Mouse (Mus musculus): ENCODE measurements around the gene Mfrp. TPM values are rescaled to one million over a fixed set of nuclear protein-coding genes. Genes with fewer than 3 reads are reported as not detected.
A peak's percentile ranks its signal among the peaks of the same experiment; 100 is the strongest.

Gene Mfrp
- polyA plus RNA-seq, 1 experiment from 2014 or later, result 0.23 TPM

- Histone ChIP-seq H3K27me3 (peaks cover 8% of the 10 kb centered on the region; the same call in 1 of the 2 replicates), H3K4me3 (no peak overlapping the region), H3K27ac (replicated peaks) (no peak overlapping the region), H3K9ac (replicated peaks) (no peak overlapping the region), H3K9me3 (no peaks in the 10 kb centered on the region), H3K4me1 (peaks cover 39% of the 10 kb centered on the region), H3K4me2 (replicated peaks) (no peak overlapping the region), H3K36me3 (no peaks in the 10 kb centered on the region)
- no peak for ATAC-seq (replicated peaks)
- WGBS, result 67% methylated on average over 5 of the region's 5 CpGs
Observed at GRCm38 (mm10) chr9:44080953-44081352, 20.6 kb upstream of the Mfrp start.

- H3K27me3 ChIP-seq, result peaks cover 14% of the 10 kb centered on the region; the same call in 1 of the 2 replicates
Observed at GRCm38 (mm10) chr9:44081581-44081980, 19.9 kb upstream of the Mfrp start.

GRCm38 (mm10) chr9:44082266-44082665, 19.3 kb upstream of the Mfrp start:
- H3K27ac ChIP-seq (replicated peaks), result no peak overlapping the region
- ATAC-seq (replicated peaks), result no peak
- no peak overlapping the region for H3K9ac ChIP-seq (replicated peaks)
- 75% methylated on average over 5 of the region's 5 CpGs for WGBS
- H3K4me2 ChIP-seq (replicated peaks), result no peak overlapping the region
- H3K4me3 ChIP-seq, result no peak overlapping the region
- H3K27me3 ChIP-seq, result peaks cover 15% of the 10 kb centered on the region; the same call in 1 of the 2 replicates
- H3K4me1 ChIP-seq, result peaks cover 39% of the 10 kb centered on the region
- no peaks in the 10 kb centered on the region for H3K36me3 ChIP-seq
- H3K9me3 ChIP-seq, result no peaks in the 10 kb centered on the region

More at GRCm38 (mm10) chr9:44081581-44081980, 19.9 kb upstream of the Mfrp start:
- H3K36me3 ChIP-seq, result no peaks in the 10 kb centered on the region
- ATAC-seq (replicated peaks), result no peak
- no peak overlapping the region for H3K27ac ChIP-seq (replicated peaks)
- no peak overlapping the region for H3K4me2 ChIP-seq (replicated peaks)
- WGBS, result 45% methylated on average over 5 of the region's 5 CpGs
- H3K9me3 ChIP-seq, result no peaks in the 10 kb centered on the region
- no peak overlapping the region for H3K9ac ChIP-seq (replicated peaks)
- H3K4me1 ChIP-seq, result peaks cover 39% of the 10 kb centered on the region
- H3K4me3 ChIP-seq, result no peak overlapping the region

- 10% methylated on average over 23 of the region's 23 CpGs for WGBS
- 0 out of 2 replicates have a peak overlapping the region, but pooled peaks have one; percentile 41 for H3K27ac ChIP-seq (replicated peaks)
- H3K4me2 ChIP-seq (replicated peaks), result peak overlapping the region; percentile 98
- H3K9ac ChIP-seq (replicated peaks), result no peak overlapping the region
- H3K27me3 ChIP-seq, result peaks cover 15% of the 10 kb centered on the region; the same call in 1 of the 2 replicates
- no peaks in the 10 kb centered on the region for H3K36me3 ChIP-seq
- H3K9me3 ChIP-seq, result no peaks in the 10 kb centered on the region
- no peak for ATAC-seq (replicated peaks)
- H3K4me3 ChIP-seq, result peak overlapping the region; percentile 50
- H3K4me1 ChIP-seq, result peaks cover 43% of the 10 kb centered on the region
Observed at GRCm38 (mm10) chr9:44083392-44084121, 18.0 kb upstream of the Mfrp start.

- H3K9me3 ChIP-seq, result no peaks in the 10 kb centered on the region
- peak overlapping the region; percentile 52 for H3K9ac ChIP-seq (replicated peaks)
- no peak overlapping the region for H3K27ac ChIP-seq (replicated peaks)
- peaks cover 37% of the 10 kb centered on the region for H3K4me1 ChIP-seq
- ATAC-seq (replicated peaks), result peak; percentile 6; the same call in 1 of the 2 replicates
- WGBS, result 3% methylated on average over 14 of the region's 14 CpGs
- H3K4me2 ChIP-seq (replicated peaks), result peak overlapping the region; percentile 98
- H3K36me3 ChIP-seq, result no peaks in the 10 kb centered on the region
- peaks cover 15% of the 10 kb centered on the region; the same call in 1 of the 2 replicates for H3K27me3 ChIP-seq
- H3K4me3 ChIP-seq, result peak overlapping the region; percentile 50
Observed at GRCm38 (mm10) chr9:44084236-44084635, 17.3 kb upstream of the Mfrp start.

- no peaks in the 10 kb centered on the region for H3K36me3 ChIP-seq
- WGBS, result under 1% methylated on average over 62 of the region's 62 CpGs
- peak overlapping the region; percentile 98 for H3K4me2 ChIP-seq (replicated peaks)
- peaks cover 37% of the 10 kb centered on the region for H3K4me1 ChIP-seq
- no peak overlapping the region for H3K27ac ChIP-seq (replicated peaks)
- H3K9me3 ChIP-seq, result no peaks in the 10 kb centered on the region
- H3K4me3 ChIP-seq, result peak overlapping the region; percentile 50
- peaks cover 15% of the 10 kb centered on the region; the same call in 1 of the 2 replicates for H3K27me3 ChIP-seq
- H3K9ac ChIP-seq (replicated peaks), result peak overlapping the region; percentile 52
- peak; percentile 36; the same call in 1 of the 2 replicates for ATAC-seq (replicated peaks)
Observed at GRCm38 (mm10) chr9:44084659-44085229, 16.8 kb upstream of the Mfrp start.

GRCm38 (mm10) chr9:44085276-44085675, 16.3 kb upstream of the Mfrp start:
- H3K4me1 ChIP-seq, result peaks cover 37% of the 10 kb centered on the region
- no peak overlapping the region for H3K27ac ChIP-seq (replicated peaks)
- H3K9ac ChIP-seq (replicated peaks), result peak overlapping the region; percentile 52
- H3K9me3 ChIP-seq, result no peaks in the 10 kb centered on the region
- H3K27me3 ChIP-seq, result peaks cover 15% of the 10 kb centered on the region; the same call in 1 of the 2 replicates
- H3K4me2 ChIP-seq (replicated peaks), result peak overlapping the region; percentile 98
- 6% methylated on average over 10 of the region's 10 CpGs for WGBS
- H3K36me3 ChIP-seq, result no peaks in the 10 kb centered on the region
- H3K4me3 ChIP-seq, result peak overlapping the region; percentile 50
- no peak for ATAC-seq (replicated peaks)

GRCm38 (mm10) chr9:44085741-44086665, 15.5 kb upstream of the Mfrp start:
- no peak overlapping the region for H3K9ac ChIP-seq (replicated peaks)
- WGBS, result 61% methylated on average over 15 of the region's 15 CpGs
- peaks cover 15% of the 10 kb centered on the region; the same call in 1 of the 2 replicates for H3K27me3 ChIP-seq
- no peak overlapping the region for H3K27ac ChIP-seq (replicated peaks)
- no peaks in the 10 kb centered on the region for H3K36me3 ChIP-seq
- no peak for ATAC-seq (replicated peaks)
- peak overlapping the region; percentile 50; the same call in 1 of the 2 replicates for H3K4me3 ChIP-seq
- H3K4me2 ChIP-seq (replicated peaks), result peak overlapping the region; percentile 98; the same call in 1 of the 2 replicates
- H3K4me1 ChIP-seq, result peaks cover 33% of the 10 kb centered on the region
- no peaks in the 10 kb centered on the region for H3K9me3 ChIP-seq

GRCm38 (mm10) chr9:44086960-44087359, 14.6 kb upstream of the Mfrp start:
- no peak for ATAC-seq (replicated peaks)
- 41% methylated on average over 10 of the region's 10 CpGs for WGBS
- no peak overlapping the region for H3K4me3 ChIP-seq
- H3K27me3 ChIP-seq, result peaks cover 15% of the 10 kb centered on the region; the same call in 1 of the 2 replicates
- peaks cover 29% of the 10 kb centered on the region for H3K4me1 ChIP-seq
- no peaks in the 10 kb centered on the region for H3K9me3 ChIP-seq
- no peak overlapping the region for H3K9ac ChIP-seq (replicated peaks)
- H3K36me3 ChIP-seq, result no peaks in the 10 kb centered on the region
- H3K27ac ChIP-seq (replicated peaks), result no peak overlapping the region
- no peak overlapping the region for H3K4me2 ChIP-seq (replicated peaks)

- 12% methylated on average over 15 of the region's 15 CpGs for WGBS
- H3K9ac ChIP-seq (replicated peaks), result no peak overlapping the region
- H3K4me1 ChIP-seq, result peaks cover 29% of the 10 kb centered on the region
- no peaks in the 10 kb centered on the region for H3K36me3 ChIP-seq
- no peak for ATAC-seq (replicated peaks)
- H3K4me3 ChIP-seq, result no peak overlapping the region
- H3K27ac ChIP-seq (replicated peaks), result no peak overlapping the region
- peaks cover 11% of the 10 kb centered on the region; the same call in 1 of the 2 replicates for H3K27me3 ChIP-seq
- no peak overlapping the region for H3K4me2 ChIP-seq (replicated peaks)
- no peaks in the 10 kb centered on the region for H3K9me3 ChIP-seq
Observed at GRCm38 (mm10) chr9:44087761-44088455, 13.6 kb upstream of the Mfrp start.

Data from forebrain, embryonic 15.5 days (tissue).